Mouse (Mus musculus) frontal cortex, postnatal 25 days (tissue): ENCODE results near the gene Cxcl5.
"Not testable (repeated sequence)": the region's sequence is repeated elsewhere in the genome, so short reads cannot be mapped to it uniquely, and the experiment has no call there.

Experiments
- DNase-seq, 2 experiments: peaks; one replicate each; pipeline ENCODE4 v3.0.0; 2022; ENCODE audit warnings: low spot score in 2 of 2

Gene Cxcl5

DNA sequence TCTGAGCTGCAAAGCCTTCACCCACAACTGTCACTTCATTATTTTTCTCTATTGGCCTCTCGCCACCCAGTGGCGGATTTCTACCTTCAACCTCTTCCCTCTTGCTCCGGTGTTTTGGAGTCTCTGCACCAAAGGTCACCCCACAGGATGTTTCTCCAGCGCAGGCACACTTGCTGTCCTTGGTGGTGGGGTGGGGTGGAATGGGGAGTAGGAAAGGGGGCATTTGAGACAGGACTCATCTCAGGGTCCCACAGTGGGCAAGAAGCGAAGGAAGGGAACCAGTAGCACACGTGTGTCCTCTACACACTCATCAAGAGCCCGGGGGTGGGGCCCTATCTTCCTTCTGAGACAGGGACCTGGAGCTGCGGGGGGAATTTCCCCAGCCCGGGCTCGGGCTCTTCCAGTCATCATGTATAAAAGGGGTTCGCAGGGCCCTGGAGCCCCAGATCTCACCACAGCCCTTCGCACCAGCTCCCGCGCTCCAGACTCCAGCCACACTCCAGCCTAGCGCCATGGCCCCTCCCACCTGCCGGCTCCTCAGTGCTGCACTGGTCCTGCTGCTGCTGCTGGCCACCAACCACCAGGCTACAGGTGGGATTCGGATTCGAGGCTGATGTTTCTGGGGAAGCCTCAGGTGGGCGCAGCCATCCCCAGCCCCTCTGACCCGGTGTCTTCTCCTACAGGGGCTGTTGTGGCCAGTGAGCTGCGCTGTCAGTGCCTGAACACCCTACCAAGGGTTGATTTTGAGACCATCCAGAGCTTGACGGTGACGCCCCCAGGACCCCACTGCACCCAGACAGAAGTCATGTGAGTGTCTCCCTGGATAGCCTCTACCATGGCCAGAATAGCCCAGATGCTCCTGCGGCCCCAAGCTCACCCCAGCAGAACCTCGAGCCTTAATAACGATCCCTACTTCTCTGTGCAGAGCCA is 26.8 kb downstream of the Cxcl5 start, which contains the start of gene Cxcl3:
TSS of gene Cxcl3 (plus strand) at position 445 of the 930 bp plus-strand sequence.
- no peak for DNase-seq

DNA sequence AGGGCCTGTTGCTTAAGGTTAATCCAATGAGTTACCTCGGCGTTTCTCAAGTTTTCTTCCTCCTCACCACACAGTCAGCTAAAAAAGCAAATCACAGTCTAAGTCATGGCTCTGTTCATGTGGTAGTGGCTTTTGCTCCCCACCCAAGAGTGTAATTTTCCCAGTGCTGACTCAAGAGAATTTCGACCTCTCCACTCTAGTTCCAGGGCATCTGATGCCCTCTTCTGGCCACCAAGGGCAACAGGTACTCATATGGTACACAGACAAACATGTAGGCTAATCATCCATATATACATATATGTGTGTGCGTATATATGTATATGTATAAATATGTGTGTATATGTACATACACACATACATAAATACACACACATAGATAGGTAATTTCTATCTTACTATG is 29.0 kb downstream of the Cxcl5 start:
- no peak for DNase-seq

DNA sequence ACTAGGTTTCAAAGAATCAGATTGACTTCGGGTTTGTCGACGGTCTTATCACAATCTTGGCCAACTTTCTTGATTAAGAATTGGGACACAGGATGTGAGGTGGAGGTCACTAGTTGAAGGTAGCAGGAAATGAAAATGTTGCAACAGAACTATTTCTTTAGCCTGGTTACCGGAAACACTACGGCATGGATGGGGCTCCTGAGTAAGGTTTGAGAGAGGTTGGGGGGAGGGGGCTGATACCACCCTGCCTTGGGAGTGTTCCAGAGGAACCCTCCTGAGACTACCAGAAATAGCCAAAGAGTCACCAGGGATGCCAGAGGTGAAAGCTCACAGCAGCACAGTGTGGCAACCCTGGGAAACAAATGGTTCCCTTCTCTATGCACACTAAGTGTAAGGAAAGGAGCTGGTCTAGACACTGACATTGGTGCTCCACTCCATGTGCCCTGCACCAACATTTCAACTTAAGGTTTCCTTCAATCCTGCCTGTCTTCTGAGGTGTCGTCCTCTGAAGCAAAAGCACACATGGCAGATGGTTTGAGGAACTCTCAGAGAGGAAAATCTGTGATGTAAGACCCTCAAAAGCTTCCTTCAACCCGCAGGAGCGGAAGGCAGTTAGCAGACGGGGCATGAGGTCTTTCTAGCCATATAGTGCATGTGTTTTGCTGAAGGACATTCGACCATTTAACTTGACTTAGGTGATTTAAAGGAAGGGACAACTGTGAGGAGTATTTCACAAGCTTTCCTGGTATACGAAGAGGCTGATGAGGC is 30.3 kb downstream of the Cxcl5 start:
- DNase-seq, result no peak

DNA sequence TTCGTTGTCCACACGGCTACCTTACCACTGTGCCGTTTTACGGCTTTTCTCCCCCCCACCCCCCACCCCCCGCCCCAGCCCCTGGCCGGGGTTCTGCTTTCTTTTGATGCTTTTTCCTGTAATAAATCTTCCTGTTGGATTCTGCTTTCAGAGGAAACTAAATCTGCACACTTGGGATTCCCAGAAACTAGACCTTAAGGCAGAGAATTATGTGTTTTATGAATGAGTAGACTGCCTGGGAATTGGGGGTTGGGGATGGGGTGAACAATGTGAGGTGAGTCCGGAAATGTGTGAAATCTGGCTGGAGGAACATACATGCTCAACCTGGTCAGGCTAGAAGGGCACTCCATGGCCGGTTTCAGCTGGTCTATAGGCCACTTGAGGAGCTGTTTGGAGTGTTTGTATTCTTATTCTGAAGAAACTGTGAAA is 30.9 kb downstream of the Cxcl5 start:
- DNase-seq, result no peak

DNA sequence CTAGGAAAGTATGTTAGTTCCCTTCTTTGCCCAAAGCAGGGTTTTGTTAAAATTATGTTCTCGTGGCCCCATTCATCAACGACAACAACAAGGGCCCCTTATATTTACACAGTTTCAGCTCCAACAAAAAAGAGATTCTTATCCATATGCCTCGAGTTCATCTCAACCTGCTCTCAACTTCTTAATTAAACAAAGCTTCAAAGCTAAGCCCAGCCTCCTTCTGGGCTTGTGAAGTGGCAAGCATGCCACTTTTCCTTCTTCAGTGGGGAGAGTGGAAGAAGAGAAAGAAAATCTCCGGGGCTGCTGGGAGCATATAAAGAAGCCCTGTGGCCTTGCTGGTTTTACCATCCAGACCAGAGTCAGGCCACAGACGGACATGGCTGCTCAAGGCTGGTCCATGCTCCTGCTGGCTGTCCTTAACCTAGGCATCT is 35.0 kb downstream of the Cxcl5 start, which contains the start of gene Cxcl15:
TSS of gene Cxcl15 (plus strand) at position 340 of the 431 bp plus-strand sequence.
- DNase-seq, result no peak

DNA sequence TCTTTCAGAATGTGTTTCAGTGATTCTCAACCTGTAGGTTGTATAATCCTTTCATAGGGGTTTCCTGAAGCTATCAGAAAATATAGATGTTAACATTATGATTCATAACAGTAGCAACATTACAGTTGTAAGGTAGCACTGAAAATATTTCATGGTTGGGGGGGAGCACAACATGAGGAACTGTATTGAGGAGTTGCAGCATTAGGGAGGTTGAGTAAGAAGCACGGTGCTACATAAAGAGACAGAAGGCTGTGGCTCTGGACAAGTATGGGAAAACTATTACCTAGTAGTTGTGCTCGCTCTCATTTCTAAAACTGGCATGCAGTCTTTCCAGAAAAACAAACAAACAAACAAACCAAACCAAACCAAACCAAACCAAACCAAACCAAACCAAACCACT is 36.2 kb downstream of the Cxcl5 start:
- not testable (repeated sequence) for DNase-seq

DNA sequence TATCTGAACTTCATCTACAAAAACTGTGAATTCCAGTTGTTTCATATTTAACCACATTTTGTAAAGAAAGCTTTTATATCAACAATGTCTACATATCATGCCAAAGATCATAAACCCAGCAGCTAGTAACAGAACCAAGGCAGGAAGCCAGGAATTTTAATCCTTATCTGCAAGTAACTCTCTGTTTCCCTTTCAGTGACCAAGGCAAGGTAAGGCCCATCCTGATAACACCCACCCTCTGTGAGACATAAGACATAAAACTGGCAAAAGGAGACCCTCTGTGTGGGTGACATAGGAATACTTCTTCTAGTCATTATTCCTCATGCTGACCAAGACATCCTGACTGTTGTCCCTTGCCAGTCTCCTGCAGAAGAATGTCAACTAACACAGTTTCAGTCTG is 45.4 kb downstream of the Cxcl5 start:
- DNase-seq, result no peak

DNA sequence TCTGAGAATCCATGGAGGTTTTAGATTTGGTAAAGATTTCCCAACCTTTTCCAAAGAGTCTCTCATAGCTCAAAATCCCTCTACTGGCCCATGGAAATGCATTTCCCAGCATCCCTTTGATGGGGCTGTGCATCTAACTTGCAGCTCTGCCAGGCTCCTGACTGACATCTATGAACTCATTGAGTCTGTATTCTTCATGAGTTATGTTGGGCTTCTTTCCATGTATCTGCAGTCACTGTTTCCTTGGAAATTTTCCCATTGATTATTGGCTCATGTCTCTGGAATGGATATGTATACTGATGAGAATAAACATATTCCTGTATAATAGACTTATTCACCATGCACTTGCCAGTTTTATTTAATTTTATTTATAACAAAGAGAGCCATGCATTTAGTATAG is 46.9 kb downstream of the Cxcl5 start:
- DNase-seq, result no peak

DNA sequence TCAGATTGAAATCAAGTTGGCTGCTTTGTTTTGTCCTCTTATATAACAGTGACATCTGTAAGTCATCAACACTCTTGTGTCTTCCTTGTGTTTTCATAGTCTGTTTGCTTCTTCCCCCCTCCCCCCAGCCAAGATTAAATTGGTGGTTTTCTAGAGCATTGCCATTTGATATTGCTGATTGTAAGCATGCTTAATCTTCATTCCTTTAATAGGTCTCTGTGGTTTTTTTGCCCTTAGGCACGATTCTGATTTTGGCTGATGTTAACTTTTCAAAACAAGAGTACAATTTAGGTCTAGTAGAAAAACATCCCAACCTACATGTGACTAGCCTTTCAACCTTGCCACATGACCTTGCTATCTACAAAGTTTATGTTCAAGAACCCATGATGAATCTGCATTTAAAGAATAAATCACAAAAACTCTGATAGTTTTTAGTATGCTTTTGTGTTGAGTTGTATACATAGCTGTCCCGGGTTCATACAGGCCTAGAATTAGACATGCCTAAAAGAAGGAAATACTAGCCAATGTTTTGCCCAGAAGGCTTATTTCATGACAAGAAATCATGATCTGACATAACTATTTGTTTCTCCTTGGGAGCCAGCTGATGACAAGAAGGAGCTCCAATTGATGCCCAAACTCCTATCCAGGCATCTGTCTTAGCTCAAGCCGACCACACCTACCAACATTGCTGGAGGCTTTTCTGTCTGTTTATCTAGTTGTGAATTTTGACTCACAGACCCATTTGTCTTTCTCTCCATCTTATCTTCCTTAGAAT is 48.2 kb downstream of the Cxcl5 start:
- no peak for DNase-seq
